Mouse (Mus musculus): Measurements from ENCODE around the gene Cmss1. TPM values are rescaled to one million over a fixed set of nuclear protein-coding genes. Genes with fewer than 3 reads are reported as not detected.

Cmss1 gene
- total and polyA plus RNA-seq, 2 experiments from 2014 or later: 14.7 to 43.4 TPM

DNA sequence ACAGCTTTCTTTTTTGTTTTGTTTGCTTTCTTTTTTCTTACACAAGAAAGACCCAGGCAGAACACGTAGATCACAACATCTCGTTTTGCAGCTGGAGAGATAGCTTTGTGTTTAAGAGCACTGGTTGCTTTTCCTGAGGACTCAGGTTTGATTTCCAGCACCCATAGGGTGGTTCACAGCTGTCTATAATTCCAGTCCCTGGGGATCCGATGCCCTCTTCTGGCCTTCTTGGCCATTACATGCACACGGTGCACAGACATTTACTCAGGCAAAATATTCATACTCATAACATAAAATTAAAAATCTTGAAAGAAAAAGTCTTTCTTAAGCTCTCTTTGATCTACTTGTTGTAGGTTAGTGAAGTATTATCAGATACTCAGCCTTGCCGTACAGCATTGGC lies 315.0 kb downstream of the Cmss1 start:
- WGBS: 91% methylated on average over 5 of the region's 5 CpGs
- H3K4me2 ChIP-seq (ENCODE audit: low read depth, low read length, poor library complexity, severe bottlenecking): no peak overlapping the region
- no peaks in the 10 kb centered on the region for H3K4me1 ChIP-seq (ENCODE audit: insufficient read depth, low read length)
- H3K27ac ChIP-seq (ENCODE audit: low read depth, low read length): no peak overlapping the region
- ATAC-seq (ENCODE audit: low FRiP score): no peak
- H3K4me3 ChIP-seq (ENCODE audit: low read depth, low read length): no peak overlapping the region
- peak; percentile 7; the same call in 1 of the 2 replicates for TF ChIP-seq CTCF (IDR thresholded peaks at IDR 0.05)
- H3K27me3 ChIP-seq (ENCODE audit: insufficient read depth, low read length): no peaks in the 10 kb centered on the region
- H3K9me3 ChIP-seq (ENCODE audit: low read length): no peaks in the 10 kb centered on the region
- DNase-seq (ENCODE audit: low spot score): no peak
- no peaks in the 10 kb centered on the region for H3K36me3 ChIP-seq (ENCODE audit: insufficient read depth, low read length)
- no peak overlapping the region for H3K9ac ChIP-seq (replicated peaks; ENCODE audit: low read length, poor library complexity, severe bottlenecking)

DNA sequence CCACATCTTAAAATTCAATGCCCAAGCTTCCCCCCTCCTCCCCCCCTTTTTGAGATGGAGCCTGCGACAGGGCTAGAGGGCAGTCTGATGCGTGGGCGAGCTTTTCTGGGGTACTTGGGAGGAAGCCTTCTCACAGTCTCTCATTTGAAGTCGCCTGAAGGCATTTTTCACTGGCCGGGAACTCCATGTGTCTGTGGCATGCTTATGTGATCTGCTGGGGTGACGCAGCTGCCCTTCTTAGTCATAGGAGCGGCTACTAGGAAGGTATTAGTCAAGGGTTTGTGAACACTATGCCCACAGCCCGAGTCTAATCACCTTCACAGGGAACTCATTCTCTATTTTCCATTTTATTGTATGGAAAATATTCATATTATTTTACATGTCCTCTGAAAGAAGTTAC lies 325.2 kb downstream of the Cmss1 start:
- 68% methylated on average over 8 of the region's 8 CpGs for WGBS
- ATAC-seq (ENCODE audit: low FRiP score): no peak; the same call in 1 of the 2 replicates
- Histone ChIP-seq H3K4me2 (ENCODE audit: low read depth, low read length, poor library complexity, severe bottlenecking) (no peak overlapping the region), H3K4me1 (ENCODE audit: insufficient read depth, low read length) (no peaks in the 10 kb centered on the region), H3K27ac (ENCODE audit: low read depth, low read length) (no peak overlapping the region), H3K9me3 (ENCODE audit: low read length) (no peaks in the 10 kb centered on the region), H3K27me3 (ENCODE audit: insufficient read depth, low read length) (no peaks in the 10 kb centered on the region), H3K4me3 (ENCODE audit: low read depth, low read length) (no peak overlapping the region), H3K9ac (replicated peaks; ENCODE audit: low read length, poor library complexity, severe bottlenecking) (no peak overlapping the region), H3K36me3 (ENCODE audit: insufficient read depth, low read length) (no peaks in the 10 kb centered on the region)
- DNase-seq (ENCODE audit: low spot score): no peak
- no peak for TF ChIP-seq CTCF (IDR thresholded peaks at IDR 0.05)

DNA sequence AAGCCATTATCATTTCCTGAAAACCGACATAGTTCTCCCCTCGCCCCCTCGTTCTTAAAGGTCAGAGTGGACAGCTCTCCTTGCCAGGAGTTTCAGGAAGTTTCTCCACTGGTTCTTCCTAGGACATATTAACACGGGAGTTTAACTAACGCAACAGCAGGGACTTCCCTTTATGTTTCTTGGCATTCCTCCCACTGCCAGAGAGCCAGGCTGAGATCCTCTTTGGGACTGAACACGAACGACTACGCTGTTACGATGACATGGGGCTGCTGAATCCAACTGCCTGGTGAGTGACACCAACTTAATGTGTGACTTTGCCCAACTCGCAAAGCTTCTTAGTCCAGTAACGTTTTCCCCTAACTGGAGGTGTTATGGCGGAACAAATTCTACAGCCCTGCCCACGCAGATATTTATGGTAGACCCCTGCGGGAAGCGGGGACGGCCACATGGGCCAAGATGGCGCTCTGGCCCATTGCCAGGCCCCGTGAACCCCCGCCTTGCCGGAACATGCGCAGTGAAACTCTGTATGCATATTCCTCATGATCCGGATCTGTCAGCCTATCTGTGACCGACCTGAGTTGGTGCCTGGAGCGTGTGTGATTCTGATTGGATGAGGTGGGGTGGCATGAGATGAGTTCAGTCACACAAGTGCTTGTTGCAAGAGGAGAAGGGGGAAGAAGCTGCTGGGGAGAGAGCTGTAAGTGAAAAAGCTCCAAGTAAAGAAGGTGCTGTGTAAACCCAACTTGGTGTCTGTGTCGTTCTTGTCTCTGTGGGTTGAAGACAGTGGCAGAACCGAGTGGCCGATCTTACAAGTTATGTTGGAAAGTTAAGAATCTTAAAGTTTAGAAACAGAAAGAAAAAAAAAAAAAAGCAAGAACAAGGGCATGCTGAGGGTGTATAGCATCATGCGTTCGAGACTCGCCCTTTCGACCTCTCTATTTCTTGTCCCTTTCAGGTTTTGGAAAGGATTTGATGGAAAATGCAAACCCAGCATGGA lies 326.1 kb downstream of the Cmss1 start:
- ATAC-seq (ENCODE audit: low FRiP score) (no peak), DNase-seq (ENCODE audit: low spot score) (no peak)
- Histone ChIP-seq H3K36me3 (ENCODE audit: insufficient read depth, low read length) (no peaks in the 10 kb centered on the region), H3K27me3 (ENCODE audit: insufficient read depth, low read length) (no peaks in the 10 kb centered on the region), H3K27ac (ENCODE audit: low read depth, low read length) (no peak overlapping the region), H3K4me3 (ENCODE audit: low read depth, low read length) (no peak overlapping the region), H3K9ac (replicated peaks; ENCODE audit: low read length, poor library complexity, severe bottlenecking) (no peak overlapping the region), H3K9me3 (ENCODE audit: low read length) (no peaks in the 10 kb centered on the region), H3K4me1 (ENCODE audit: insufficient read depth, low read length) (no peaks in the 10 kb centered on the region), H3K4me2 (ENCODE audit: low read depth, low read length, poor library complexity, severe bottlenecking) (no peak overlapping the region)
- WGBS: 87% methylated on average over 31 of the region's 31 CpGs
- TF ChIP-seq CTCF (IDR thresholded peaks at IDR 0.05): no peak

DNA sequence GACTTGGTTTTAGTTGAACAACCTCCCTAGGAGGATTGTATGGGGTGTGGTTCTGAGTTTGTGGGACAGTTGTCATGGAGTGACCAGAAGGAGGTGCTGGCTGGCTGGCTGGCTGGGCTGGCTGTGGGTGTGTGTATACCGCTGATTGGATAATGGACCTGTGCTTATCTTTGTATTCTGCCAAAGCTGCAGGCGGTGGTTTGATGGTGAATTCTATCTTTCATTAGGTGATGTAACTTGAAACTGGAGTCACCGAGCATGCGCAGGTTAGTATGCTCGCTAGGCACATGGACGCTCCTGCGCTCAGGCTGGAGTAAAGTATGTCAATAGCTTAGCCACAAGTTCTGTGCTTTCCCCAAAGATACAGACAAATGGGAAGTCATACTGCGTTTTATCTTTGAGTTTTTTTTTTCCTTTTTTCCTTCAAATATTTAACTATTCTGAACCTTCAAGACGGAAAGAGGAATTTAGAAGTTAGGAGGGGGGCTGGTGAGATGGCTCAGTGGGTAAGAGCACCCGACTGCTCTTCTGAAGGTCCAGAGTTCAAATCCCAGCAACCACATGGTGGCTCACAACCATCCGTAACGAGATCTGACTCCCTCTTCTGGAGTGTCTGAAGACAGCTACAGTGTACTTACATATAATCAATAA lies 327.6 kb downstream of the Cmss1 start:
- no peaks in the 10 kb centered on the region for H3K4me1 ChIP-seq (ENCODE audit: insufficient read depth, low read length)
- no peak for ATAC-seq (ENCODE audit: low FRiP score)
- H3K9ac ChIP-seq (replicated peaks; ENCODE audit: low read length, poor library complexity, severe bottlenecking): no peak overlapping the region
- no peaks in the 10 kb centered on the region for H3K27me3 ChIP-seq (ENCODE audit: insufficient read depth, low read length)
- no peaks in the 10 kb centered on the region for H3K9me3 ChIP-seq (ENCODE audit: low read length)
- no peak overlapping the region for H3K4me2 ChIP-seq (ENCODE audit: low read depth, low read length, poor library complexity, severe bottlenecking)
- H3K36me3 ChIP-seq (ENCODE audit: insufficient read depth, low read length): no peaks in the 10 kb centered on the region
- TF ChIP-seq CTCF (IDR thresholded peaks at IDR 0.05): no peak
- WGBS: 93% methylated on average over 10 of the region's 12 CpGs
- no peak overlapping the region for H3K4me3 ChIP-seq (ENCODE audit: low read depth, low read length)
- no peak for DNase-seq (ENCODE audit: low spot score)
- H3K27ac ChIP-seq (ENCODE audit: low read depth, low read length): no peak overlapping the region

DNA sequence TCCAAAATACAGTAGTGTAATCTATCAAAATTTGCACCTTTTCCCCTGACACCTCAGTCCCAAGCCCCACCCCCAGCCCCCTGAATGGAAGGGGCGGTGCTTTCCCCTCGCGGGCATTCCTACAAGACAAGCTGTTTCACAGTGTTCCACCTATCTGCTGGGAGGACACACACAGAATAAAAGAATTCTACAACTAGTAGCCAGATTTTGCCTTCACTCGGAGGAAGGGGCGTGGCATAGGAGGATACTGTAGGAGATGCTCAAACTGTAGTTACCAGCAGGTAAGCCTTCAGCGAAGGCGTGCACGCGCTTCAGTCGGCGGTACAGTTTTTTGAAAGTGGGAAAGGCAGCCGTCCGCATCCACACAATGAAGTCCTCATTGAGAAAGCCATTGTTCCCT lies 336.9 kb downstream of the Cmss1 start:
- no peak overlapping the region for H3K4me2 ChIP-seq (ENCODE audit: low read depth, low read length, poor library complexity, severe bottlenecking)
- no peaks in the 10 kb centered on the region for H3K27me3 ChIP-seq (ENCODE audit: insufficient read depth, low read length)
- TF ChIP-seq CTCF (IDR thresholded peaks at IDR 0.05): no peak
- H3K4me3 ChIP-seq (ENCODE audit: low read depth, low read length): no peak overlapping the region
- H3K36me3 ChIP-seq (ENCODE audit: insufficient read depth, low read length): no peaks in the 10 kb centered on the region
- H3K9me3 ChIP-seq (ENCODE audit: low read length): no peaks in the 10 kb centered on the region
- no peak overlapping the region for H3K27ac ChIP-seq (ENCODE audit: low read depth, low read length)
- no peak overlapping the region for H3K9ac ChIP-seq (replicated peaks; ENCODE audit: low read length, poor library complexity, severe bottlenecking)
- no peaks in the 10 kb centered on the region for H3K4me1 ChIP-seq (ENCODE audit: insufficient read depth, low read length)
- DNase-seq (ENCODE audit: low spot score) (no peak), ATAC-seq (ENCODE audit: low FRiP score) (no peak)
- WGBS: 95% methylated on average over 13 of the region's 13 CpGs

Measured in midbrain, postnatal 0 days (tissue).